ENCODE assay signal across 25 mouse cellular contexts in genomic region chr13:48717036-48717435, GRCm38 (mm10). TPM values are rescaled to one million over a fixed set of nuclear protein-coding genes. Genes with fewer than 3 reads are reported as not detected.
DNase-seq lines count a peak whose midpoint lies in the region; ATAC-seq and TF ChIP-seq lines count a peak whose summit lies in the region.
"Had no signal": no experiment of that assay in that cellular context is flagged by ENCODE, and none has a peak within 500 bp of the region (broad histone marks: within the 10 kb centered on the region; RNA-seq: fewer than 3 reads in every experiment).

No protein-coding gene starts in this region.

- H3K27ac ChIP-seq in intestine, postnatal 0 days (ENCODE audit: low read depth, low read length) = no peak overlapping the region
- peak overlapping the region; percentile 49; the same call in 1 of the 2 replicates for H3K27ac ChIP-seq in stomach, embryonic 14.5 days (ENCODE audit: low read length)
- H3K27ac ChIP-seq: embryonic facial prominence, embryonic 15.5 days; heart, embryonic 13.5 days; kidney, embryonic 15.5 days; neural tube, embryonic 15.5 days had no signal

- peak overlapping the region; percentile 43 for H3K4me2 ChIP-seq in intestine, postnatal 0 days (replicated peaks; ENCODE audit: low read depth)
- H3K4me2 ChIP-seq in stomach, embryonic 14.5 days (replicated peaks; ENCODE audit: low read depth, low read length) = no peak overlapping the region
- H3K4me2 ChIP-seq: embryonic facial prominence, embryonic 15.5 days; heart, embryonic 13.5 days; kidney, embryonic 15.5 days; liver, embryonic 11.5 days; neural tube, embryonic 15.5 days had no signal

- no peak overlapping the region for H3K9ac ChIP-seq in intestine, postnatal 0 days (ENCODE audit: low read depth, low read length)
- H3K9ac ChIP-seq in stomach, embryonic 14.5 days (replicated peaks; ENCODE audit: low read depth, low read length) = no peak overlapping the region
- H3K9ac ChIP-seq: embryonic facial prominence, embryonic 15.5 days; heart, embryonic 13.5 days; kidney, embryonic 15.5 days; neural tube, embryonic 15.5 days had no signal

- no peaks in the 10 kb centered on the region for H3K9me3 ChIP-seq in intestine, postnatal 0 days (ENCODE audit: control insufficient read depth)
- H3K9me3 ChIP-seq in stomach, embryonic 14.5 days (ENCODE audit: control insufficient read depth, low read depth, low read length) = peaks cover 4% of the 10 kb centered on the region; the same call in 1 of the 2 replicates
- H3K9me3 ChIP-seq: kidney, embryonic 15.5 days had no signal

- 14% methylated on average over 16 of the region's 16 CpGs for WGBS in intestine, postnatal 0 days
- 21% methylated on average over 16 of the region's 16 CpGs for WGBS in stomach, embryonic 14.5 days

- H3K36me3 ChIP-seq in intestine, postnatal 0 days (ENCODE audit: control insufficient read depth, insufficient read depth) = no peaks in the 10 kb centered on the region
- H3K36me3 ChIP-seq in stomach, embryonic 14.5 days (ENCODE audit: control insufficient read depth, insufficient read depth, low read length) = no peaks in the 10 kb centered on the region
- H3K36me3 ChIP-seq: embryonic facial prominence, embryonic 15.5 days; heart, embryonic 13.5 days; kidney, embryonic 15.5 days; neural tube, embryonic 15.5 days had no signal

- peak; percentile 54 for DNase-seq in embryo, embryonic 10.5 days (ENCODE audit: low spot score)
- DNase-seq in embryo, embryonic 11 days = peak; percentile 67
- DNase-seq in B cell, adult 2 months = no peak
- DNase-seq in cerebellum, adult 11-12 months = no peak
- no peak for DNase-seq in layer of hippocampus, adult 8-10 months (ENCODE audit: low spot score in 2 of 2)
- DNase-seq: adrenal gland, adult 8-10 months; cerebellum, postnatal 14 days; heart, postnatal 36 days; kidney, postnatal 4 days; lung, adult 18-20 months; lung, postnatal 36 days; right cerebral cortex, postnatal 14 days; spleen, adult 18-20 months had no signal

- TF ChIP-seq CTCF in intestine, postnatal 0 days (IDR thresholded peaks at IDR 0.05; ENCODE audit: low read depth) = no peak

- H3K4me3 ChIP-seq in intestine, postnatal 0 days (ENCODE audit: low read depth, low read length) = no peak overlapping the region
- H3K4me3 ChIP-seq in stomach, embryonic 14.5 days (ENCODE audit: low read depth, low read length) = no peak overlapping the region
- H3K4me3 ChIP-seq: embryonic facial prominence, embryonic 15.5 days; heart, embryonic 13.5 days; kidney, embryonic 15.5 days; neural tube, embryonic 15.5 days had no signal

- H3K4me1 ChIP-seq in intestine, postnatal 0 days (replicated peaks; ENCODE audit: control insufficient read depth, insufficient read depth, low read length) = no peaks in the 10 kb centered on the region
- H3K4me1 ChIP-seq in stomach, embryonic 14.5 days (ENCODE audit: control insufficient read depth, insufficient read depth, low read length) = peaks cover 5% of the 10 kb centered on the region; the same call in 1 of the 2 replicates
- H3K4me1 ChIP-seq: heart, embryonic 13.5 days; neural tube, embryonic 15.5 days had no signal

- ATAC-seq in intestine, postnatal 0 days = no peak
- ATAC-seq in stomach, embryonic 14.5 days (ENCODE audit: insufficient number of reproducible peaks, insufficient read depth, low FRiP score, low read depth) = 0 out of 2 replicates have a peak, but pooled peaks have one; percentile 68
- ATAC-seq: midbrain, embryonic 16.5 days had no signal

- no peaks in the 10 kb centered on the region for H3K27me3 ChIP-seq in intestine, postnatal 0 days (replicated peaks; ENCODE audit: control insufficient read depth, insufficient read depth, low read length)
- H3K27me3 ChIP-seq in stomach, embryonic 14.5 days (ENCODE audit: control insufficient read depth, insufficient read depth, low read length) = no peaks in the 10 kb centered on the region
- H3K27me3 ChIP-seq: embryonic facial prominence, embryonic 15.5 days; kidney, embryonic 15.5 days had no signal

RNA-seq across cellular contexts. Expression of gene Barx1, which starts 54.2 kb away (rescaled TPM):
- polyA plus RNA-seq in intestine, postnatal 0 days (2015; fragmentation: Nextera tagmentation; extraction: Ambion mirVana) = 0.29 and 2.1 TPM in 2 replicates
- polyA plus RNA-seq in stomach, embryonic 14.5 days (2014; fragmentation: Nextera tagmentation; extraction: Ambion mirVana) = 128 and 141 TPM in 2 replicates
- total RNA-seq in layer of hippocampus, adult 8-10 months (2022) = not detected
- total RNA-seq: adrenal gland, adult 8-10 months; gastrocnemius, adult 18-20 months; granulocyte monocyte progenitor cell, adult 5-6 weeks; heart, postnatal 36 days; layer of hippocampus, postnatal 10 days; megakaryocyte-erythroid progenitor cell, adult 5-6 weeks had no signal
- polyA plus RNA-seq: midbrain, embryonic 16.5 days had no signal

Comparison
In these comparisons a context has a peak if more than half of its experiments do, and no peak if none do; other contexts are left out.
1. DNase-seq: peak in embryo, embryonic 10.5 days (single experiment) and embryo, embryonic 11 days (single experiment); none in B cell, adult 2 months (0 of 2), cerebellum, adult 11-12 months (single experiment) and layer of hippocampus, adult 8-10 months (0 of 2).
2. RNA of gene Barx1, which starts 54.2 kb away (polyA plus RNA-seq): 128 to 141 TPM in stomach, embryonic 14.5 days; 0.29 to 2.1 TPM in intestine, postnatal 0 days; every median in the first group is over 10 times any median in the second.